17 mouse cellular contexts compared by ENCODE assay signal in genomic region chr2:143992977-143993376, GRCm38 (mm10). TPM values are rescaled to one million over a fixed set of nuclear protein-coding genes. Genes with fewer than 3 reads are reported as not detected.
"Had no signal": no experiment of that assay in that cellular context is flagged by ENCODE, and none has a peak within 500 bp of the region (broad histone marks: within the 10 kb centered on the region; RNA-seq: fewer than 3 reads in every experiment).

No protein-coding gene starts in this region.

- DNase-seq: kidney, postnatal 25 days; liver, embryonic 13.5 days; lung, adult 18-20 months; midbrain, embryonic 14.5 days; thymus, postnatal 14 days had no signal

- H3K4me1 ChIP-seq: neural tube, embryonic 12.5 days had no signal

- H3K9ac ChIP-seq: kidney, embryonic 15.5 days; limb, embryonic 15.5 days; liver, embryonic 13.5 days; neural tube, embryonic 12.5 days had no signal

- H3K4me2 ChIP-seq: kidney, embryonic 15.5 days; limb, embryonic 15.5 days; liver, embryonic 13.5 days; neural tube, embryonic 12.5 days had no signal

- H3K4me3 ChIP-seq: kidney, embryonic 15.5 days; left cerebral cortex, adult 2 months; limb, embryonic 15.5 days; liver, embryonic 13.5 days; midbrain, embryonic 10.5 days; myocyte; neural tube, embryonic 12.5 days had no signal

- H3K27me3 ChIP-seq: kidney, embryonic 15.5 days; limb, embryonic 15.5 days; liver, embryonic 13.5 days; neural tube, embryonic 12.5 days had no signal

- H3K27ac ChIP-seq: kidney, embryonic 15.5 days; left cerebral cortex, adult 2 months; limb, embryonic 15.5 days; liver, embryonic 13.5 days; midbrain, embryonic 10.5 days; neural tube, embryonic 12.5 days; stomach, postnatal 0 days had no signal

- H3K9me3 ChIP-seq: kidney, embryonic 15.5 days; limb, embryonic 15.5 days; liver, embryonic 13.5 days; midbrain, embryonic 10.5 days; neural tube, embryonic 12.5 days had no signal

RNA-seq across cellular contexts. Expression of gene Banf2, which starts 39.9 kb away (rescaled TPM):
- total RNA-seq: layer of hippocampus, postnatal 25 days; left cerebral cortex, adult 2 months; left cerebral cortex, postnatal 14 days; neutrophil, adult 5-6 weeks had no signal
- polyA plus RNA-seq: kidney, embryonic 15.5 days; limb, embryonic 11.5 days; limb, embryonic 15.5 days; liver, embryonic 13.5 days; lung, embryonic 16.5 days; midbrain, embryonic 10.5 days; midbrain, embryonic 14.5 days; myocyte; neural tube, embryonic 12.5 days; stomach, postnatal 0 days had no signal
